Mouse (Mus musculus): Measurements from ENCODE around the gene Ptgis.
"Not testable (repeated sequence)": the region's sequence is repeated elsewhere in the genome, so short reads cannot be mapped to it uniquely, and the experiment has no call there.

Gene Ptgis

DNA sequence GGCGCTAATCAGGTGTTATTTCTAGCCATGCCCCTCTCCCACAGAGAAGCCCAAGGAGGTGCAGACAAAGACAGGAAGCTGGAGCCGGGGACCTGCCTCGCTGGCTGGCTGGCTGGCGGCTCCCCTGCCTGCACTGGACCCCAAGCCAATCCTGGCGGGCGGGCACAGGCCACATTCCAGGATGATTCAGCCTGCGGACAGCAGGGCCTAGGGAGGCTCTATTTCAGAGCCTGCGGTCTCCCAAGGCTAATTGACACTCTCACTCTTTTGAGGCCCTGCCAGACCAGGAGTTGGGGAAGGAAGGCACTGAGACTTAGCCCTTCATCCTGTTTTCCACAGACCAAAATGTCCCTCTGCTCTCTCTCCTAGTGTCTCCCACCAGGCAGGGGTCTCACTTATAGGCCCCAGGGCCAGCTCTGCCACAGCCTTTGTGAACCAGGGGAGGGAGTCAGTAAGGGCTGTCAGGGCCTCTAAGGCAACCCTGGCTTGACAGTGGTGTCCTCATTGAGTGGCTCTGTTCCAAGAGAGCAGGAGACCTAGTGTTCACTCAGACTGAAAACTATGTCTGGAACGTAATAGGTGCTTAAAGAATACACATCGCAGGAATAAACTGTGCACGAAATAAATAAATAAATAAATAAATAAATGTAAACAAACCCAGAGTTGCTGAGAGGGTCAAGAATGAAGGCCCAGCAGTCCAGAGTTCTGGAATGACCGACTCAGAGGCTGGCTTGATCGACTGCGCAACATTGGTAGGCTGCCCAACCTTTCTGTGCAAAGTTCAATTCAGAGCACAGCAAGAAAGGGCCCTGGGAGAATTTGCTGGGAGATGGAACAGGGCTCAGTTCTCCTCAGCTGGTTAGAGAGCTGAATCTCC lies 8.0 kb downstream of the Ptgis start:
- peak; percentile 35 for DNase-seq (ENCODE audit: extremely low spot score)

GRCm38 (mm10) chr2:167230554-167230953 lies 9.8 kb downstream of the Ptgis start:
- peak; percentile 72 for DNase-seq (ENCODE audit: extremely low spot score)

DNA sequence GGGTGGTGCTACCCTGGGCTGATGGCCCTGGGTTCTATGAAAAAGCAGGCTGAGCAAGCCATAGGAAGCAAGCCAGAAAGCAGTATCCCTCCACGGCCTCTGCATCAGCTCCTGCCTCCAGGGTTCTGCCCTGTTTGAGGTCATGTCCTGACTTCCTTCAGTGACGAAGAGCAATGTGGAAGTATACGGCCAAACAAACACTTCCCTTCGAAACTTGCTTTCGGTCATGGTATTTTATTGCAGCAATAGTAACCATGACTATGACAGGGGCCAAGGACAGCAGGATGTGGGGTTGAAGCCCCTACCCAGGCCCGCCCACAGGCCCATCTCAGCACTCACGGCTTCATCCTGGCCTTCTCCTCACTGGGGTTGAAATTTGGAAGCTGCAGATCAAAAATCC lies 15.5 kb downstream of the Ptgis start:
- DNase-seq (ENCODE audit: extremely low spot score) = no peak

- DNase-seq (ENCODE audit: extremely low spot score) = no peak
Observed at GRCm38 (mm10) chr2:167224194-167224593, 16.2 kb downstream of the Ptgis start.

DNA sequence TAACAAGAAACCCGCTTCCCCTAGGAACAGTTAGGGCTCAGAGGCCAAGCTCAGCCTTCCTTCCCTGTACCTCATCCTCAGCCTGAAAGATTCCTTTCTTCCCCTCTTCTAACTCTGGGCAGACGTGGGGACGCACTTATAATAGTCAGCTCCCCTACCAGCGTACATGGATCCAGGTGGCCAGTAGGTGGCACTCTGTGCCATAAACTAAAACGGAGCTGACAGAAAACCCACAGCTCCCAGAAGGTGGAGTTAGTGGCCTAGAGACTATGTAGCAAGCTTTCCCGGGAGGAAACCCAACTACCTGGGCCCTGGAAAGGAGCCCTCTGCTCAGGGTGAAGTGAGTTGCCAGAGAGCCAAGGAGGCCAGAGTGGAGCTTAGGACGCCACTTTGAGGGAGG lies 18.3 kb downstream of the Ptgis start:
- peak; percentile 62 for DNase-seq (ENCODE audit: extremely low spot score)

DNA sequence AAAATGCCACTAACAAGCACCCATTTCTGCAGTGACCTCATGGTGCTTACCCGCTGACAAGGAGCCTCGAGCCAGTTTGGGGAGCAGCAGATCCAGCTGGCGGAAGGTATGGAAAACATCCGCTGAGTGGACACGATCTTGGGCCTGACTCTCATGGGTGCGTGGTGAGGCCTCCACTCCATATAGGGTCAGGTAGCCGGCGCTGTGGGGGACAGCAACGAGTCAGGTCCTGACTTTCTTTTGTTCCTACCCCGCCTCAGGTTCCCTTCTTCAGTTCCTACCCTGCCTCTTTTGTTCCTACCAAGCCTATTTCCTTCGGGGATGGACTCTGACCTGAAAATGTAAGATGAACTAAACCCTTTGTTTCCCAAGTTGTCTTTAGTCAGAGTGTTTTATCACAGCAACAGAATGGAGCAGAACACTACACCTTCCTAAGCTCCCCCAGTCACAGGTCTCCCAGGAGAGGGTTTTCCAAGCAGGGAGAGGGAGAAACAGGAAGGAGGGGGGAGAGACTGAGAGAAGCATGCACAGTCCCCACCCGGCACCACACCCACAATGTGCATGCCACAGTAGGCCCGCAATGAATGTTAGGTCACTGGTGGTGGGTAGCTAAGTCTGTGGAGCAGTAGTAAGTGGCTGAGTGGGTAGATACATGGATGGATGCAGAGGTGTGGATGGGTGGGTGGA lies 19.1 kb downstream of the Ptgis start:
- DNase-seq (ENCODE audit: extremely low spot score) = no peak

- DNase-seq (ENCODE audit: extremely low spot score) = no peak
Observed at GRCm38 (mm10) chr2:167220736-167221135, 19.7 kb downstream of the Ptgis start.

DNA sequence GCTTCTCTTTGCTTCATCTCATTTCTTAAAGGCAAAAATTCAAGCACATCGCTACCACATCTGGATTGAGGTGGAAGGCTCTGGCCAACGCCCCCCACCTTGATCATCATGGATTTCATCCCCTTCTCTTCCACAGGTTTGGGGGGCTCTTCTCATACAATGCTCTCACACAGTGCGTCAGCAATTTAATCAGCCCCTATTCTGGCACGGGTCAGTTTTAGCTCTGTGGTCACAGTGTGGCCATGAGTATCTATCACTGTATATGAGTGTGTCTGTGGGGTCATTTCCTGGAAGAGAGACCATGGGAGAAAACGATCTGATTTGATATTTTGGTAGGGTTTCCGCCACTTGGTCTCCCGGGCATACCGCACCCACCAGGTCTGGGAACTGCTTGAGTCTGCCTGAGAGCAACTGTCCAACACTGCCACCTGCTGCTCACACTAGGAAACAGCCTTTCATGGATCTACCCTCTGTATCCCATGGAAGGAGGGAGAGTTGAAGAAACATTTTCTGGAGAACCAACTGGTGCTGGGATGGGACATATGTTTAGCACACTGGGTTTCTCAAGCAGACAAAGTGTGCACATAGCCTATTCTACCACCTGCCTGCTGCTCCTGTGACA lies 21.1 kb downstream of the Ptgis start:
- DNase-seq (ENCODE audit: extremely low spot score) = peak; percentile 80

DNA sequence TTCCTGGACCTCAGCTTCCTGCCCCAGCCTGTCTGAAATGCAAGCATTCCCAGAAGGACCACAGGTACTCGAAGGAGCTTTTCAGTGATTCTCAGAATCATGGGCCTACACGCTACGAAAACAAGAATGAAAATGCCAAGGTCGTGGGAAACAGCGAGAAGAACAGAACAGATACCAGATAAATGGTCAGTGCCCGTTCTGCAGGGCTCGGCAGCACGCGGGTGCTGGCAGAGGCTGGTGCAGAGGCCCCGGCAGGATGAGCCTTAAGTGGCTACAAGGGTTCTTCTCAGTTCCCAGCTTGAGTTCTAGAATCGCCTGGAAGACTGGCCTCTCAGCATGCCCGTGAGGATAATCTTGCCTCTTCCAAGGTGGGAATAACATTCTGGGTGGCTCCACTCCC lies 26.7 kb downstream of the Ptgis start:
- DNase-seq (ENCODE audit: extremely low spot score) = no peak

DNA sequence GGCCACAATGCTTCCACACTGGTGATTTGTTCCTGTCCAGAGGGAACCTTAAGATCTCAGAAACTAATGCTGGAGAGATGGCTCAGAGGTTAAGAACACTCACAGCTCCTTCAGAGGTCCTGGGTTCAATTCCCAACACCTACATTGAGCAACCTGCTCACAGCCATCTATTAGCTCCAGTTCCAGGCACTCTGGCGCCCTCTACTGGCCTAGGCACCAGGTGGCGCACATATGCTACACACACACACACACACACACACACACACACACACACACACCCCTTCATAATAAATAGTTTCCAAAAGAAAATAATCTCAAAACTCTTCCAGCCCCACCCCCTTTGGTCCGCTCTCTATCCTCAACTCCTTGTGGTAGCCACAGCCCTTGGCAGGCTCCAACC lies 27.3 kb downstream of the Ptgis start:
- no peak for DNase-seq (ENCODE audit: extremely low spot score)

DNA sequence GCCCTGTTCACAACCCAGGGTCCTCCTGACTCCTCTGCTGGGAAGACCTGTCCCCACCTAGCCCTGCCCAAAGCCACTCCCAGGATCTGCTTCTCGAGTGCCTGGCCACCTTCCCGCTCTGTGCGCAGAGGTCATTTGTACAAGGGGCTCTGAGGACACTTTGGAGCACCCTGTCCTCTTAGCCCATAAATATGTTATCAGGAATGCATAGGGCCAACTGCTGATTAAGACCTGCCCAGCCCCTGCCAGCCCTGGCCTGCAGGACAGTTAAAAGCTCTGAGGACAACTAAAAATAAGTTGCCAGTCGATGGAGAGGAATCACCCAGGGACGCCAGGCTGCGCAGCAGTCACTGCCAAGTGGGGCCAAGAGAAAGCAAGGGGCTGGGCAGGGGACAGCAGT lies 27.9 kb downstream of the Ptgis start:
- no peak for DNase-seq (ENCODE audit: extremely low spot score)

DNA sequence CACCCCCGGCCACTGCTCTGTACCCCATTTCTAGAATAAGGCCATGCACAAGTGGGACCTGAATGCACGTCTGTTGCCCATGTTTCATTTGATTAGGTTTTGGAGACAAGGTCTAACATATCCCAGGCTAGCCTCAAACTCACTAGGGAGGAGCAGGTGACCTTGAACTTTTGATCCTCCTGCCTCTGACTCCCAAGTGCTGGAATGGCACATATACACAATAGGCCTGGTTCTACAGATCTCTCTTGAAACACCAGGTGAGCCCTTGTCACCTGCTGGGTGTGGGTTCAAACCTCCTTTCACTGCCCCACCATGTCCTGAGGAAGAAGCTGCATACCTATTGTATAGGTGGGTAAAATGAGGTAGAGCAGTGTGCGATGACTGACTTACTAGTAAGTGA lies 28.3 kb downstream of the Ptgis start:
- no peak for DNase-seq (ENCODE audit: extremely low spot score)

DNA sequence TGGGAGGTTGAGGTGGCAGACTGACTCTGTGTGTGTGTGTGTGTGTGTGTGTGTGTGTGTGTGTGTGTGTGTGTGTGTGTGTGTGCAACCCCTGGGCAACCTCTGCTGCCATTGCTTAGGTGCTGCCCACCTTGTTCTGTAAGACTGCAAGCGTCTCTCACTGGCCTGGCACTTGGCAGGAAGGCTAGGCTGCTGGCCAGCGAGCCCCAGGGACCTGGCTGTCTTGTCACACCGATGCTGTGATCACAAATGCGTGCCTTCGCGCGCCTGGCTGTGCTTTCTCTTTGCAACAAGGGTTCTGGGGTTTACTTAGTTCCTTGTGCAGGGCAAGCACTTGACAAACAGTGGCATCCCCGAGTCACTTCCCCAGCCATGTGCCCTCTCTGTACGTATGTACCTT lies 30.5 kb downstream of the Ptgis start:
- DNase-seq (ENCODE audit: extremely low spot score) = no peak

DNA sequence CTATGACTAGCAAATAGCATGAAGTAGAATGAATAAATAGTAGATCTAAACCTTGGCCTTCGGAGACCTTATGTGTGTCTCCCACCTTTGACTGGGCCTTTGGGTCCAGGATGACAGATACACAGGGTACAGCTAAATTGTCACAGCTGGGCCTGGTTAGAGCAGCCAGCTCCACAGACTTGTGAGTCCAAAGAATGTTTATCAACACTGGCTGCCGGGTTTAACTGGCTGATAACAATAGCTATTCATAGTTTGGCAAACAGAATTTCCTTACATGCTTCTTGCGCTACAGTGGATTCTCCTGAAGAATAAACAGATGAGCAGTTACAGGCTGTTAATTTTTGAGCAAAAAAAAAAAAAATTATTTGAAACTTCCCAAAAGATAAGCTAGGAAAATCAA lies 31.4 kb downstream of the Ptgis start:
- no peak for DNase-seq (ENCODE audit: extremely low spot score)

- DNase-seq (ENCODE audit: extremely low spot score) = no peak
Observed at GRCm38 (mm10) chr2:167205918-167206629, 34.3 kb downstream of the Ptgis start.

GRCm38 (mm10) chr2:167204686-167205085 lies 35.7 kb downstream of the Ptgis start:
- DNase-seq (ENCODE audit: extremely low spot score) = not testable (repeated sequence)

- no peak for DNase-seq (ENCODE audit: extremely low spot score)
Observed at GRCm38 (mm10) chr2:167203505-167204166, 36.8 kb downstream of the Ptgis start.

DNA sequence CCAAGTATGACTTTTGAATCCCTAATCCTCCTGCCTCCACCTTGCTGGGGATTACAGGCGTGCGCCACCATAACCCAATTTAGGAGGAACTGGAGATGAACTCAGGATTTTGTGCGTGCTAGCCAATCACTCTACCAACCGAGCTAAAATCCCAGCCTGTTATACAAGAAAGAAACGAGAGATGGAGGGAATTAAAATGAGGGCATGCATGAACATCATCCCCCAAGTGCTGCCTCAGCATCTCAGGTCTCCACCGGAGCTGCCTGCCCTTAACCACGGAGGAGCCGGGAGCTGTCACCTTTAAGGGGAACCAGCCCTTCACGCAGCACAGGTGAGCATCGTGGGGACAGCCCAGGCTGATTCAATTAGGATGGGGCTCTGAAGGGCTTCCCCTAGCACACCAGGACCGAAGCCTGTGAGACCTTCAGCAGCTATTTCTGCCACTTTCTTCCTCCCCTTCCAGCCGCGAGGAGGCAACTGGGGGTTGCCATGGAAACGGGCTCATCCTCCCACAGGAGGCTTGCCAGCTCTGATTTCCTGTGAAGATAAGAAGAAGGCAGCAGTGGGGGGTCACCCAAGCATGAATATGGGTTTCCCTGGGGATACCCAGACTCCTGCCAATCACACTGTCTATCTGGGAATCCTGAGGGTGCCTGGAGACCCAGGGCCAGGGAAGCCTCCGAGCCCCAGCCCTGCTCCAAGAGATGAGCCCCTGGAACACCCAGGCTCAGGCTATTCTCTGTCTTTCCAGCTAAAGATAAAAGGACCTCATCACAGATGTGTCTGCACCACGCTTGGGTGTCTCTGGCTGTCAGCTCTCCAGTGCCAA lies 38.7 kb downstream of the Ptgis start:
- DNase-seq (ENCODE audit: extremely low spot score) = peak; percentile 20

- DNase-seq (ENCODE audit: extremely low spot score) = peak; percentile 20
Observed at GRCm38 (mm10) chr2:167198660-167199427, 41.6 kb downstream of the Ptgis start.

DNA sequence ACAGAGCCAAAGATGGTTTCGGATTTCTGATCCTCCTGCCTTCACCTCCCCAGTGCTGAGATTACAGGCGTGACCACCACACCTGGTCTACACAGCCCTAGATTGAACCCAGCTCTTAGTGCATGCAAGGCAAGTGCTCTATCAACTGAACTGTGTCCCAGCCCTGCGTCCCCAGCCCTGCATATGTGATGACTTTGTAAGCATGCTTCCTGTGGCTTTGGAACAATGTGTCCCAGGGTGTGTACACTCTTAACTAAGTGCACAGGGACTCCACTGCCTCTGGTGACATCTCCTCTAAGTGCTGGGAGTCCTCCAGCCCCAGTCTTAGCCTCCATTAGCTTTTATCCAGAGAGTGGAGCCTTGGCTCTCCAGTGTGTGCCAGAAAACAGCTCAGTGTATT lies 47.0 kb downstream of the Ptgis start:
- no peak for DNase-seq (ENCODE audit: extremely low spot score)

All from embryo, embryonic 9.5 days (tissue).